Mouse (Mus musculus) R1 (cell line): ENCODE data around the gene Bbs9.
A peak's percentile ranks its signal among the peaks of the same experiment; 100 is the strongest.

Experiments
- DNase-seq: peaks from one replicate; pipeline ENCODE4 v3.0.0-alpha.2; 2018; ENCODE audit warnings: low read depth, low spot score

The Bbs9 gene

GRCm38 (mm10) chr9:22532810-22533447, 57.4 kb downstream of the Bbs9 start:
- DNase-seq, result peak; percentile 71

GRCm38 (mm10) chr9:22537767-22538373, 62.4 kb downstream of the Bbs9 start:
- no peak for DNase-seq

GRCm38 (mm10) chr9:22539546-22539945, 64.0 kb downstream of the Bbs9 start:
- DNase-seq, result no peak

GRCm38 (mm10) chr9:22541130-22541529, 65.6 kb downstream of the Bbs9 start:
- no peak for DNase-seq

GRCm38 (mm10) chr9:22543467-22543866, 68.0 kb downstream of the Bbs9 start:
- DNase-seq, result no peak

- DNase-seq, result no peak
Measured at GRCm38 (mm10) chr9:22544349-22545341, 69.1 kb downstream of the Bbs9 start.

GRCm38 (mm10) chr9:22551273-22551672, 75.8 kb downstream of the Bbs9 start:
- DNase-seq, result no peak

- DNase-seq, result no peak
Measured at GRCm38 (mm10) chr9:22556076-22556475, 80.6 kb downstream of the Bbs9 start.

- DNase-seq, result peak; percentile 83
Measured at GRCm38 (mm10) chr9:22557467-22557866, 82.0 kb downstream of the Bbs9 start.

GRCm38 (mm10) chr9:22563612-22564347, 88.3 kb downstream of the Bbs9 start:
- no peak for DNase-seq

GRCm38 (mm10) chr9:22567726-22568125, 92.2 kb downstream of the Bbs9 start:
- DNase-seq, result no peak

GRCm38 (mm10) chr9:22576426-22577139, 101.1 kb downstream of the Bbs9 start:
- DNase-seq, result no peak

- no peak for DNase-seq
Measured at GRCm38 (mm10) chr9:22578266-22578665, 102.8 kb downstream of the Bbs9 start.

GRCm38 (mm10) chr9:22584221-22584620, 108.7 kb downstream of the Bbs9 start:
- DNase-seq, result no peak

GRCm38 (mm10) chr9:22593032-22593431, 117.5 kb downstream of the Bbs9 start:
- DNase-seq, result no peak

GRCm38 (mm10) chr9:22596650-22597049, 121.1 kb downstream of the Bbs9 start:
- no peak for DNase-seq

GRCm38 (mm10) chr9:22613271-22613824, 137.8 kb downstream of the Bbs9 start:
- DNase-seq, result no peak

- no peak for DNase-seq
Measured at GRCm38 (mm10) chr9:22619245-22619644, 143.7 kb downstream of the Bbs9 start.

GRCm38 (mm10) chr9:22624966-22625365, 149.5 kb downstream of the Bbs9 start:
- peak; percentile 57 for DNase-seq

- DNase-seq, result no peak
Measured at GRCm38 (mm10) chr9:22626014-22626413, 150.5 kb downstream of the Bbs9 start.

GRCm38 (mm10) chr9:22627912-22628311, 152.4 kb downstream of the Bbs9 start:
- DNase-seq, result no peak
